Mouse (Mus musculus) kidney, adult 2 months (tissue): ENCODE results near the gene Cd3d.

Experiments
- CTCF ChIP-seq: fragments of 200-500 bp; conservative IDR thresholded peaks from 2 replicates; pipeline ENCODE4 v1.5.1; 2011; ENCODE audit warnings: low read depth, mild to moderate bottlenecking, control low read depth, low read length, moderate library complexity, mixed read lengths; ENCODE audit not compliant: insufficient read depth, insufficient read length
- POLR2A ChIP-seq: fragments of 200-500 bp; IDR thresholded peaks from one replicate; pipeline ENCODE4 v1.6.1; 2011; ENCODE audit warnings: low read depth, low read length, control low read depth

GRCm38 (mm10) chr9:45032261-45032660 lies 50.7 kb downstream of the Cd3d start:
- no peak for TF ChIP-seq CTCF
- no peak for TF ChIP-seq POLR2A
